Mouse (Mus musculus): Measurements from ENCODE around the gene Metrnl.

GRCm38 (mm10) chr11:121702111-121702894 is 959 bp downstream of the Metrnl start:
- TF ChIP-seq POLR2A (IDR thresholded peaks at IDR 0.05; ENCODE audit: borderline replicate concordance, low read depth, low read length) (no peak; the same call in 1 of the 2 replicates), CTCF (IDR thresholded peaks at IDR 0.05; ENCODE audit: low read depth, low read length) (no peak)

All from bone marrow macrophage, adult 2 months (primary cell).